Mouse (Mus musculus) CH12.LX (cell line): Measurements from ENCODE around the gene Asb13. TPM values are rescaled to one million over a fixed set of nuclear protein-coding genes. Genes with fewer than 3 reads are reported as not detected.

ENCODE experiments used
- DNase-seq: peaks from one replicate; pipeline ENCODE4 v3.0.0-alpha.2; 2013; ENCODE audit errors: extremely low read depth
- H3K27ac ChIP-seq: 2 replicates; pipeline ENCODE4 v1.5.1; 2012; ENCODE audit warnings: low read depth, mild to moderate bottlenecking, control low read depth, moderate library complexity; ENCODE audit not compliant: insufficient read depth
- H3K27me3 ChIP-seq: replicated peaks from 2 replicates; pipeline ENCODE3; 2012; ENCODE audit warnings: inconsistent platforms
- H3K36me3 ChIP-seq, 2 experiments: replicated peaks in 1 of 2; 2 replicates each; pipeline versions ENCODE3 to v1.6.1; 2012; ENCODE audit warnings: inconsistent platforms in 1 of 2, low read length in 1 of 2, mild to moderate bottlenecking in 1 of 2, mixed read lengths in 1 of 2, moderate library complexity in 1 of 2; ENCODE audit not compliant: control insufficient read depth in 1 of 2, insufficient read depth in 1 of 2
- H3K4me1 ChIP-seq, 2 experiments: 2 replicates each; pipeline ENCODE4 v1.6.1; 2012; ENCODE audit warnings: inconsistent platforms in 1 of 2, moderate library complexity in 1 of 2; ENCODE audit not compliant: insufficient read depth in 2 of 2, control insufficient read depth in 1 of 2
- H3K4me2 ChIP-seq: 2 replicates; pipeline ENCODE4 v1.6.1; 2012; ENCODE audit warnings: low read depth, mild to moderate bottlenecking, control low read depth; ENCODE audit not compliant: poor library complexity, insufficient read depth, severe bottlenecking
- H3K4me3 ChIP-seq, 3 experiments: fragments of 150-350 bp in 1 of 3; sonication (generic) in 1 of 3; replicated peaks in 1 of 3; 2 replicates each; pipeline versions ENCODE3 to v1.5.1; 2011 to 2012; ENCODE audit warnings: low read depth in 2 of 3, low read length in 2 of 3, mild to moderate bottlenecking in 2 of 3, moderate library complexity in 2 of 3, control low read depth in 1 of 3, improper control_type of control experiment in 1 of 3, inconsistent platforms in 1 of 3, mixed read lengths in 1 of 3; ENCODE audit not compliant: poor library complexity in 1 of 3
- H3K79me2 ChIP-seq: replicated peaks from 2 replicates; pipeline ENCODE4 v1.6.1; 2012; ENCODE audit warnings: mild to moderate bottlenecking, moderate library complexity; ENCODE audit not compliant: control insufficient read depth, poor library complexity, insufficient read depth, severe bottlenecking; ENCODE audit errors: extremely low read depth
- H3K9ac ChIP-seq: 2 replicates; pipeline ENCODE4 v1.6.1; 2012; ENCODE audit warnings: low read depth, mild to moderate bottlenecking, control low read depth, moderate library complexity; ENCODE audit not compliant: insufficient read depth
- H3K9me3 ChIP-seq: replicated peaks from 2 replicates; pipeline ENCODE3; 2012; ENCODE audit warnings: low read length, inconsistent platforms, mixed read lengths
- CHD1 ChIP-seq: IDR thresholded peaks from 2 replicates; pipeline ENCODE4 v1.6.1; 2012; ENCODE audit warnings: low read depth, low read length, improper control_type of control experiment, inconsistent platforms
- EP300 ChIP-seq: IDR thresholded peaks from 2 replicates; pipeline ENCODE4 v1.6.1; 2011; ENCODE audit warnings: low read length, improper control_type of control experiment
- GABPA ChIP-seq: IDR thresholded peaks from 2 replicates; pipeline ENCODE4 v1.6.1; 2012; ENCODE audit warnings: low read depth, low read length, improper control_type of control experiment, inconsistent platforms; ENCODE audit not compliant: insufficient replicate concordance
- HCFC1 ChIP-seq: IDR thresholded peaks from 2 replicates; pipeline ENCODE4 v1.6.1; 2012; ENCODE audit warnings: low read depth, mild to moderate bottlenecking, inconsistent platforms, low read length, improper control_type of control experiment
- JUN ChIP-seq: IDR thresholded peaks from 2 replicates; pipeline ENCODE4 v1.6.1; 2011; ENCODE audit warnings: low read depth, mild to moderate bottlenecking, low read length, improper control_type of control experiment, moderate library complexity; ENCODE audit not compliant: insufficient read depth
- JUND ChIP-seq: conservative IDR thresholded peaks from 2 replicates; pipeline ENCODE4 v1.6.1; 2011; ENCODE audit warnings: low read depth, low read length, improper control_type of control experiment
- KAT2A ChIP-seq: IDR thresholded peaks from 2 replicates; pipeline ENCODE4 v1.6.1; 2012; ENCODE audit warnings: low read length, improper control_type of control experiment, inconsistent platforms; ENCODE audit not compliant: insufficient replicate concordance
- MAFK ChIP-seq: IDR thresholded peaks from 2 replicates; pipeline ENCODE4 v1.6.1; 2011; ENCODE audit warnings: low read length, improper control_type of control experiment; ENCODE audit not compliant: insufficient replicate concordance
- MAZ ChIP-seq: IDR thresholded peaks from 2 replicates; pipeline ENCODE4 v1.6.1; 2012; ENCODE audit warnings: low read depth, mild to moderate bottlenecking, inconsistent platforms, low read length, improper control_type of control experiment, moderate library complexity
- MXI1 ChIP-seq: IDR thresholded peaks from 2 replicates; pipeline ENCODE4 v1.6.1; 2011; ENCODE audit warnings: mild to moderate bottlenecking, low read depth, low read length, improper control_type of control experiment
- MYC ChIP-seq: IDR thresholded peaks from 2 replicates; pipeline ENCODE4 v1.6.1; 2011; ENCODE audit warnings: low read depth, mild to moderate bottlenecking, improper control_type of control experiment, low read length
- NELFE ChIP-seq: IDR thresholded peaks from 2 replicates; pipeline ENCODE4 v1.6.1; 2011; ENCODE audit warnings: low read depth, low read length, improper control_type of control experiment
- NRF1 ChIP-seq: IDR thresholded peaks from 2 replicates; pipeline ENCODE4 v1.6.1; 2014; ENCODE audit warnings: low read depth, mild to moderate bottlenecking, inconsistent platforms, low read length, improper control_type of control experiment, moderate library complexity
- POLR2AphosphoS2 ChIP-seq: IDR thresholded peaks from 2 replicates; pipeline ENCODE4 v1.6.1; 2011; ENCODE audit warnings: low read depth, low read length, improper control_type of control experiment
- RCOR1 ChIP-seq: conservative IDR thresholded peaks from 2 replicates; pipeline ENCODE4 v1.6.1; 2012; ENCODE audit warnings: low read depth, mild to moderate bottlenecking, inconsistent platforms, low read length, improper control_type of control experiment
- SIN3A ChIP-seq: IDR thresholded peaks from 2 replicates; pipeline ENCODE4 v1.6.1; 2012; ENCODE audit warnings: low read length, improper control_type of control experiment, inconsistent platforms
- TCF12 ChIP-seq: IDR thresholded peaks from 2 replicates; pipeline ENCODE4 v1.6.1; 2014; ENCODE audit warnings: low read depth, mild to moderate bottlenecking, inconsistent platforms, low read length, improper control_type of control experiment
- UBTF ChIP-seq: IDR thresholded peaks from 2 replicates; pipeline ENCODE4 v1.6.1; 2012; ENCODE audit warnings: low read depth, mild to moderate bottlenecking, inconsistent platforms, low read length, improper control_type of control experiment, moderate library complexity
- USF1 ChIP-seq: IDR thresholded peaks from 2 replicates; pipeline ENCODE4 v1.6.1; 2014; ENCODE audit warnings: low read depth, mild to moderate bottlenecking, inconsistent platforms, low read length, improper control_type of control experiment
- USF2 ChIP-seq: conservative IDR thresholded peaks from 2 replicates; pipeline ENCODE4 v1.6.1; 2011; ENCODE audit warnings: low read depth, low read length, improper control_type of control experiment
- ZC3H11A ChIP-seq: IDR thresholded peaks from 2 replicates; pipeline ENCODE4 v1.6.1; 2012; ENCODE audit warnings: low read depth, mild to moderate bottlenecking, inconsistent platforms, low read length, improper control_type of control experiment
- ZMIZ1 ChIP-seq: IDR thresholded peaks from 2 replicates; pipeline ENCODE4 v1.6.1; 2012; ENCODE audit warnings: low read depth, mild to moderate bottlenecking, inconsistent platforms, low read length, improper control_type of control experiment
- dilution Hi-C: fragments of 300-500 bp; cut with MboI; formaldehyde crosslinking; loops from 2 replicates; pipeline ENCODE4 v1.14.3; 2020; ENCODE audit warnings: low sequenced_read_pairs; ENCODE audit not compliant: extremely low pct_unique_long_range_greater_than_20kb, extremely low pct_ligation_motif_present
- in situ Hi-C: fragments of 300-500 bp; cut with MboI; formaldehyde crosslinking; loops from 3 replicates; pipeline ENCODE4 v1.14.3; 2019; ENCODE audit warnings: low sequenced_read_pairs, low pct_ligation_motif_present, low pct_unique_long_range_greater_than_20kb, mixed read lengths
- polyA plus RNA-seq: library from polyadenylated mRNA; unstranded; fragments of >175 nt; gene quantifications from 2 replicates; pipeline ENCODE4 v1.2.1, GENCODE M21; 2012; ENCODE audit warnings: low read depth; ENCODE audit not compliant: insufficient read length
- total RNA-seq, 2 experiments: library from RNA; depleted of rRNA; stranded (reverse); fragments of 300-350 nt in 1 of 2; fragments of >200 nt in 1 of 2; gene quantifications; 2 replicates each; pipeline ENCODE4 v1.2.3; 2012 to 2014

Gene Asb13
- total and polyA plus RNA-seq, 3 experiments, result 0.78 to 2.0 (median 1.4) TPM

DNA sequence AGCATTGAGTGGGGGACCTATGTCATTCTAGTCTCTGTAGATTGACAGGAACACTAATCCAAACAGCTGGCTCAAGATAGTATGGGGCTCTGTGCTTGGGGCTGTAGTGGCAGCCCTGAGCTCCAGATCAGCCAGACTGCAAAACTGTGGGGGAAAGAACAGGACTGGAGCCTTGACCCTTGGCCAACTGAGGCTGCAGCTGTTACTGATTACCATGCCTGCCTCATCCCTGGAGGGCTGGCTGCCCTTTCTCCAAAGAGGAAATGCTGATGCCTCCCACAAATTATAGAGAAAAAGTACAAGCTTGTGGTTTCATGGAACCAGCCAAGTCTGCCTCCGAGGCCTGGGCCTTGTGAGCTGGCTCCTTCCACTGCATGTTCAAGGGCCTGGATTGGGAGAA is 36.2 kb downstream of the Asb13 start:
- Histone ChIP-seq H3K27me3 (no peaks in the 10 kb centered on the region), H3K9ac (no peak overlapping the region), H3K4me3 (no peak overlapping the region), H3K9me3 (no peaks in the 10 kb centered on the region), H3K4me2 (no peak overlapping the region), H3K4me1 (no peaks in the 10 kb centered on the region), H3K79me2 (no peaks in the 10 kb centered on the region), H3K27ac (no peak overlapping the region), H3K36me3 (no peaks in the 10 kb centered on the region)
- TF ChIP-seq USF1 (no peak), POLR2AphosphoS2 (no peak), MYC (no peak), UBTF (no peak), ZMIZ1 (no peak), JUN (no peak), MAFK (no peak), EP300 (no peak), JUND (no peak), KAT2A (no peak)
- no peak for DNase-seq
- in situ Hi-C loops (no loop called here), dilution Hi-C loops (no loop called here)

DNA sequence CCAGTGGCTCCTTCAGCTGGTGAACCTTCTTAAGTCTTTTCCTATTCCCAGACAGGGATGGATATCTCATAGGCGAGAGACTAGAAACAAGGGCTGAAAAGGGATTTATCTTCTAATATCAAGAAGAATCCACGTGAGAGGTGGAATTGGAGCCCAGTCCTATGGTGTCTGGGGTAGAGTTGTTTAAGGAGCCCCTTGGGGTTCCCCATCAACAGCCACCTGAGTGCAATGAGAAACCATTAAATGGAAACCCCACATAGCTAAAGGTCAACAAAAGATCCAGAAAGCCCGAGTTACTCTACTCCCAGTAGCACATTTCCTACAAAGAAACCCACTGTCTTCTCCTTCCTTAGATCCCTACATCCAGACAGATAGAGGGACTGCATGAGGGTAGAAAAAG is 39.3 kb downstream of the Asb13 start:
- Histone ChIP-seq H3K27me3 (no peaks in the 10 kb centered on the region), H3K27ac (no peak overlapping the region), H3K4me3 (no peak overlapping the region), H3K9ac (no peak overlapping the region), H3K9me3 (no peaks in the 10 kb centered on the region)
- DNase-seq, result no peak
- TF ChIP-seq GABPA, result no peak
- TF ChIP-seq UBTF, result no peak
- no peak for TF ChIP-seq POLR2AphosphoS2
- TF ChIP-seq, all 38 proteins: peak for 0
- in situ Hi-C loops (no loop called here), dilution Hi-C loops (no loop called here)
- H3K79me2 ChIP-seq, result no peaks in the 10 kb centered on the region
- H3K4me2 ChIP-seq, result no peak overlapping the region
- no peaks in the 10 kb centered on the region for H3K36me3 ChIP-seq
- H3K4me1 ChIP-seq, result no peaks in the 10 kb centered on the region

DNA sequence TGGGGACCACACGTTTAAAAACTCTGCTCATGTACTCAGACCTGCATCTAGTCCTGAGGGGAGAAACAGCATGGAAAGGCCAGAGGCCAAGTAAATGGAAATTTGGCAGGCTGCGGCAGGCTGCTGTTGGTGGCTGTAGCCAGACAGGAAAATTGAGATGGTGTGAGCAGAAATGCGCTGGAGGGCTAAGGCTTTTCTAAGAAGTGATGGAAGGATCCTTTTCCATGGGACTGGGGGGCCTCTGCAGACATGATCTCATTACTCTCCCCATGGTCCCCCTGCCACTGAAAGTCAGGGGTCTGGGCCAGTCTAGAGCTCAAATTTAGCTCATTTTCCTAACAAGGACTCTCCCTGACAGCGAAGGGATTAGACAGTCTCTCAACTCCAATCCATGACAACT is 39.8 kb downstream of the Asb13 start:
- dilution Hi-C loops (no loop called here), in situ Hi-C loops (no loop called here)
- no peak overlapping the region for H3K4me3 ChIP-seq

More for the DNA sequence above, 39.8 kb downstream of the Asb13 start:
- Histone ChIP-seq H3K27ac (no peak overlapping the region), H3K79me2 (no peaks in the 10 kb centered on the region), H3K4me2 (no peak overlapping the region), H3K9ac (no peak overlapping the region), H3K4me1 (no peaks in the 10 kb centered on the region), H3K36me3 (no peaks in the 10 kb centered on the region), H3K27me3 (no peaks in the 10 kb centered on the region), H3K9me3 (no peaks in the 10 kb centered on the region)
- no peak for DNase-seq
- TF ChIP-seq TCF12, result no peak
- no peak for TF ChIP-seq POLR2AphosphoS2
- no peak for TF ChIP-seq EP300
- TF ChIP-seq UBTF, result no peak
- TF ChIP-seq ZC3H11A, result no peak
- TF ChIP-seq HCFC1, result no peak
- TF ChIP-seq USF1, result no peak
- no peak for TF ChIP-seq SIN3A
- no peak for TF ChIP-seq NELFE
- TF ChIP-seq KAT2A, result no peak
- no peak for TF ChIP-seq MAZ
- TF ChIP-seq CHD1, result no peak
- TF ChIP-seq USF2, result no peak
- no peak for TF ChIP-seq NRF1
- TF ChIP-seq JUN, result no peak
- TF ChIP-seq RCOR1, result no peak
- TF ChIP-seq MXI1, result no peak
